Mouse (Mus musculus): Measurements from ENCODE around the gene Ptprm.

- TF ChIP-seq CTCF (IDR thresholded peaks at IDR 0.05; ENCODE audit: low read depth) (no peak), EP300 (IDR thresholded peaks at IDR 0.05; ENCODE audit: low read depth) (no peak)
Measured at GRCm38 (mm10) chr17:67245273-67245875, 108.9 kb downstream of the Ptprm start.

All from liver, embryonic 14.5 days (tissue).